Mouse (Mus musculus) intestine, postnatal 0 days (tissue): Measurements from ENCODE around the gene Nrip2. TPM values are rescaled to one million over a fixed set of nuclear protein-coding genes. Genes with fewer than 3 reads are reported as not detected.
A peak's percentile ranks its signal among the peaks of the same experiment; 100 is the strongest.
"Not testable (repeated sequence)": the region's sequence is repeated elsewhere in the genome, so short reads cannot be mapped to it uniquely, and the experiment has no call there.

Experiments
- ATAC-seq: fragments of 200-750 bp; cut with Nextera tagmentation; 2 replicates; pipeline ENCODE4 v1.8.0; 2017; ENCODE audit warnings: mild to moderate bottlenecking, moderate TSS enrichment, moderate library complexity
- H3K27ac ChIP-seq: fragments of 300-500 bp; sonication (generic); 2 replicates; pipeline ENCODE4 v1.5.1; 2014; ENCODE audit warnings: mild to moderate bottlenecking, low read depth, low read length, moderate library complexity
- H3K27me3 ChIP-seq: fragments of 300-500 bp; sonication (generic); replicated peaks from 2 replicates; pipeline ENCODE4 v1.6.1; 2014; ENCODE audit warnings: low read length, mixed read lengths; ENCODE audit not compliant: control insufficient read depth, insufficient read depth
- H3K36me3 ChIP-seq: fragments of 300-500 bp; sonication (generic); 2 replicates; pipeline ENCODE4 v1.6.1; 2014; ENCODE audit warnings: mild to moderate bottlenecking, moderate library complexity; ENCODE audit not compliant: control insufficient read depth, insufficient read depth
- H3K4me1 ChIP-seq: fragments of 300-500 bp; sonication (generic); replicated peaks from 2 replicates; pipeline ENCODE4 v1.6.1; 2014; ENCODE audit warnings: antibody characterized with exemption, low read length, mixed read lengths; ENCODE audit not compliant: control insufficient read depth, insufficient read depth
- H3K4me2 ChIP-seq: fragments of 300-500 bp; sonication (generic); replicated peaks from 2 replicates; pipeline ENCODE4 v1.6.1; 2014; ENCODE audit warnings: low read depth, mild to moderate bottlenecking, moderate library complexity
- H3K4me3 ChIP-seq: fragments of 300-500 bp; sonication (generic); 2 replicates; pipeline ENCODE4 v1.5.1; 2014; ENCODE audit warnings: low read depth, low read length
- H3K9ac ChIP-seq: fragments of 300-500 bp; sonication (generic); 2 replicates; pipeline ENCODE4 v1.6.1; 2014; ENCODE audit warnings: mild to moderate bottlenecking, low read depth, low read length
- H3K9me3 ChIP-seq: fragments of 300-500 bp; sonication (generic); 2 replicates; pipeline ENCODE4 v1.6.1; 2016; ENCODE audit warnings: mixed run types; ENCODE audit not compliant: control insufficient read depth
- CTCF ChIP-seq: sonication (generic); IDR thresholded peaks from 2 replicates; pipeline ENCODE4 v1.5.1; 2016; ENCODE audit warnings: low read depth, mild to moderate bottlenecking, control low read depth, antibody characterized with exemption, moderate library complexity
- WGBS: fragments of 180-500 bp; shearing (Covaris S2); extraction: QIAGEN DNeasy Blood & Tissue Kit; methylation state at CpG from one replicate; pipeline ENCODE4 v1.1.7; 2014; 5-methylcytosine and 5-hydroxymethylcytosine counted together
- polyA plus RNA-seq: library from polyadenylated mRNA; unstranded; fragments of >200 nt; fragmentation: Nextera tagmentation; extraction: Ambion mirVana; gene quantifications from 2 replicates; pipeline ENCODE4 v1.2.1, GENCODE M21; 2015

Gene Nrip2
- polyA plus RNA-seq, 1 experiment from 2014 or later: 2.3 TPM

- WGBS: 56% methylated on average over 6 of the region's 6 CpGs
- Histone ChIP-seq H3K9me3 (no peaks in the 10 kb centered on the region), H3K4me2 (no peak within 1 kb of the TSS), H3K4me3 (no peak within 1 kb of the TSS), H3K27ac (no peak within 1 kb of the TSS), H3K4me1 (no peaks in the 10 kb centered on the region), H3K36me3 (peaks cover 41% of the 10 kb centered on the region), H3K27me3 (no peaks in the 10 kb centered on the region), H3K9ac (no peak within 1 kb of the TSS)
- ATAC-seq: no peak
- TF ChIP-seq CTCF: no peak
Observed at GRCm38 (mm10) chr6:128375192-128375591, 23.9 kb upstream of the Nrip2 start, which contains the start of the genes Tex52 and Gm44596. Gene Tex52 (plus strand): TSS chr6:128375456. Gene Gm44596 (plus strand): TSS chr6:128375503.

GRCm38 (mm10) chr6:128376371-128377085, 22.6 kb upstream of the Nrip2 start:
- Histone ChIP-seq H3K36me3 (peaks cover 28% of the 10 kb centered on the region), H3K4me2 (no peak overlapping the region), H3K9ac (no peak overlapping the region), H3K9me3 (no peaks in the 10 kb centered on the region), H3K4me3 (no peak overlapping the region), H3K27me3 (no peaks in the 10 kb centered on the region), H3K27ac (no peak overlapping the region), H3K4me1 (no peaks in the 10 kb centered on the region)
- WGBS: 92% methylated on average over 17 of the region's 17 CpGs
- TF ChIP-seq CTCF: no peak
- ATAC-seq: no peak

DNA sequence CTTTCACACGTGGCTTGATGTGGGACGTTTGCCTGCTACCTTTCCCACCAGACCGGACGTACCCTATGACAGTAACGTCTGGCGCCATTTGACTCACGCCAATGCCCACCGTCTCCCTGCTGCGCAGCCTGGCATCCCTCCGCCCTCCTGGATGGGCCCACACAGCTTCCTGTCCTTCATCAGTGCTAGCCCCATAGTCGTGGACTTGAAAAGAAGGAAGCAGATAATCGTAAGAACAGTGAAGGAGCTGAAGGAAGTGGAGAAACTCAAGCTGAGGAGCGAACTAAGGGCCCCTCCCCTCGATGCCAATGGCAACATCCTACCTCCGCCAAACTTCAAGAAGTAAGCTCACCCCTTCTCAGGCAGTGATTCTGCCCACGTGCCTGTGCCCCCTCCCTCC, 19.5 kb upstream of the Nrip2 start:
- TF ChIP-seq CTCF: no peak
- Histone ChIP-seq H3K4me2 (no peak overlapping the region), H3K27ac (no peak overlapping the region), H3K4me3 (no peak overlapping the region), H3K36me3 (no peaks in the 10 kb centered on the region), H3K9me3 (no peaks in the 10 kb centered on the region), H3K27me3 (no peaks in the 10 kb centered on the region), H3K4me1 (no peaks in the 10 kb centered on the region), H3K9ac (no peak overlapping the region)
- WGBS: 77% methylated on average over 16 of the region's 16 CpGs
- ATAC-seq: no peak

DNA sequence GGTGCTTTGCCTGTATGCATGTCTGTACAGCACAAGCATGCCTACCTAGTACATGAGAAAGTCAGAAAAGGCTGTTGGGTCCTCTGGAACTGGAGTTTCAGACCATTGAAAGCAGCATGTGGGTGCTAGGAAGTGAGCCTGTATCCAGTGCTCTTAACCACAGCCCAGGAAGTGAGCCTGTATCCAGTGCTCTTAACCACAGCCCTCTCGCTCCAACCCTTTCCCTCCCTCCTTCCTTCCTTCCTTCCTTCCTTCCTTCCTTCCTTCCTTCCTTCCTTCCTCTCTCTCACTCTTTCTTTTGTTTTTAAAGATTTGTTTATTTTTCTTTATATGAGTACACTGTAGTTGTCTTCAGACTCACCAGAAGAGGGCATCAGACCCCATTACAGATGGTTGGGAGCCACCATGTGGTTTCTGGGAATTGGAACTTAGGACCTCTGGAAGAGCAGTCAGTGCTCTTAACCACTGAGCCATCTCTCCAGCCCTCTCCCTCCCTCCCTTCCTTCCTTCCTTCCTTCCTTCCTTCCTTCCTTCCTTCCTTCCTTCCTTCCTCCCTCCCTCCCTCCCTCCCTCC, 18.4 kb upstream of the Nrip2 start:
- ATAC-seq, H3K9me3 ChIP-seq, H3K9ac ChIP-seq, H3K4me1 ChIP-seq, H3K4me3 ChIP-seq, H3K27ac ChIP-seq, H3K36me3 ChIP-seq, H3K4me2 ChIP-seq, H3K27me3 ChIP-seq: not testable (repeated sequence)
- peak; percentile 63 for TF ChIP-seq CTCF
- WGBS: 57% methylated on average over 1 of the region's 1 CpGs

GRCm38 (mm10) chr6:128381254-128381653, 17.8 kb upstream of the Nrip2 start:
- no peak for TF ChIP-seq CTCF
- H3K4me2 ChIP-seq: no peak overlapping the region
- no peak for ATAC-seq
- no peak overlapping the region for H3K9ac ChIP-seq
- H3K36me3 ChIP-seq: no peaks in the 10 kb centered on the region
- H3K9me3 ChIP-seq: no peaks in the 10 kb centered on the region
- no peaks in the 10 kb centered on the region for H3K4me1 ChIP-seq
- 54% methylated on average over 3 of the region's 3 CpGs for WGBS
- H3K27me3 ChIP-seq: no peaks in the 10 kb centered on the region
- H3K27ac ChIP-seq: no peak overlapping the region
- no peak overlapping the region for H3K4me3 ChIP-seq

GRCm38 (mm10) chr6:128383752-128384151, 15.3 kb upstream of the Nrip2 start:
- WGBS: 75% methylated on average over 7 of the region's 7 CpGs
- no peak for ATAC-seq
- no peak for TF ChIP-seq CTCF

More at GRCm38 (mm10) chr6:128383752-128384151, 15.3 kb upstream of the Nrip2 start:
- no peaks in the 10 kb centered on the region for H3K4me1 ChIP-seq
- H3K36me3 ChIP-seq: no peaks in the 10 kb centered on the region
- H3K27ac ChIP-seq: no peak overlapping the region
- H3K9me3 ChIP-seq: no peaks in the 10 kb centered on the region
- no peaks in the 10 kb centered on the region for H3K27me3 ChIP-seq
- no peak overlapping the region for H3K9ac ChIP-seq
- no peak overlapping the region for H3K4me3 ChIP-seq
- H3K4me2 ChIP-seq: no peak overlapping the region
